Mouse (Mus musculus): ENCODE results near the gene Ggt7. TPM values are rescaled to one million over a fixed set of nuclear protein-coding genes. Genes with fewer than 3 reads are reported as not detected.

Ggt7 gene
- 10.6 and 11.3 TPM in 2 replicates for polyA plus RNA-seq (2014; fragmentation: Nextera tagmentation; extraction: Ambion mirVana)

GRCm38 (mm10) chr2:155517455-155518423, at the start of gene Ggt7, which contains the start of gene Acss2:
Gene Ggt7, minus strand, starts transcription at chr2:155518237.
Gene Acss2, plus strand, starts transcription at chr2:155517948.
- Histone ChIP-seq H3K27ac (ENCODE audit: low read depth, low read length) (no peak within 1 kb of the TSS), H3K9me3 (ENCODE audit: control insufficient read depth, low read length) (no peaks in the 10 kb centered on the region), H3K36me3 (ENCODE audit: control insufficient read depth, insufficient read depth, low read length) (no peaks in the 10 kb centered on the region), H3K9ac (ENCODE audit: low read length) (peak within 1 kb of the TSS; percentile 68), H3K4me2 (ENCODE audit: low read depth, low read length, severe bottlenecking) (peak within 1 kb of the TSS; percentile 79), H3K27me3 (ENCODE audit: control insufficient read depth, insufficient read depth, low read length) (no peaks in the 10 kb centered on the region; the same call in 1 of the 2 replicates), H3K4me3 (ENCODE audit: low read depth, low read length) (peak within 1 kb of the TSS; percentile 56), H3K4me1 (replicated peaks; ENCODE audit: control insufficient read depth, insufficient read depth, low read length) (peaks cover 2% of the 10 kb centered on the region; the same call in 1 of the 2 replicates)
- 4% methylated on average over 70 of the region's 70 CpGs for WGBS
- ATAC-seq (replicated peaks; ENCODE audit: low FRiP score) (peak; percentile 98), DNase-seq (ENCODE audit: low spot score) (peak; percentile 98)

GRCm38 (mm10) chr2:155567751-155568150, 49.7 kb upstream of the Ggt7 start:
- Histone ChIP-seq H3K27me3 (ENCODE audit: control insufficient read depth, insufficient read depth, low read length) (no peaks in the 10 kb centered on the region), H3K4me1 (replicated peaks; ENCODE audit: control insufficient read depth, insufficient read depth, low read length) (peaks cover 7% of the 10 kb centered on the region; the same call in 1 of the 2 replicates), H3K9me3 (ENCODE audit: control insufficient read depth, low read length) (no peaks in the 10 kb centered on the region), H3K4me2 (ENCODE audit: low read depth, low read length, severe bottlenecking) (no peak overlapping the region), H3K9ac (ENCODE audit: low read length) (no peak overlapping the region), H3K36me3 (ENCODE audit: control insufficient read depth, insufficient read depth, low read length) (no peaks in the 10 kb centered on the region), H3K4me3 (ENCODE audit: low read depth, low read length) (no peak overlapping the region), H3K27ac (ENCODE audit: low read depth, low read length) (no peak overlapping the region)
- WGBS = 91% methylated on average over 5 of the region's 5 CpGs
- no peak for DNase-seq (ENCODE audit: low spot score)
- ATAC-seq (replicated peaks; ENCODE audit: low FRiP score) = no peak

GRCm38 (mm10) chr2:155562934-155563333, 44.9 kb upstream of the Ggt7 start:
- H3K9ac ChIP-seq (ENCODE audit: low read length) = no peak overlapping the region

GRCm38 (mm10) chr2:155562209-155562608, 44.2 kb upstream of the Ggt7 start:
- no peak for ATAC-seq (replicated peaks; ENCODE audit: low FRiP score)
- Histone ChIP-seq H3K9ac (ENCODE audit: low read length) (no peak overlapping the region), H3K4me2 (ENCODE audit: low read depth, low read length, severe bottlenecking) (no peak overlapping the region), H3K27ac (ENCODE audit: low read depth, low read length) (no peak overlapping the region), H3K4me3 (ENCODE audit: low read depth, low read length) (no peak overlapping the region), H3K27me3 (ENCODE audit: control insufficient read depth, insufficient read depth, low read length) (no peaks in the 10 kb centered on the region), H3K36me3 (ENCODE audit: control insufficient read depth, insufficient read depth, low read length) (no peaks in the 10 kb centered on the region), H3K4me1 (replicated peaks; ENCODE audit: control insufficient read depth, insufficient read depth, low read length) (no peaks in the 10 kb centered on the region), H3K9me3 (ENCODE audit: control insufficient read depth, low read length) (no peaks in the 10 kb centered on the region)
- WGBS = 52% methylated on average over 1 of the region's 1 CpGs
- no peak for DNase-seq (ENCODE audit: low spot score)

More at GRCm38 (mm10) chr2:155562934-155563333, 44.9 kb upstream of the Ggt7 start:
- Histone ChIP-seq H3K4me3 (ENCODE audit: low read depth, low read length) (no peak overlapping the region), H3K36me3 (ENCODE audit: control insufficient read depth, insufficient read depth, low read length) (no peaks in the 10 kb centered on the region), H3K27me3 (ENCODE audit: control insufficient read depth, insufficient read depth, low read length) (no peaks in the 10 kb centered on the region), H3K4me1 (replicated peaks; ENCODE audit: control insufficient read depth, insufficient read depth, low read length) (no peaks in the 10 kb centered on the region), H3K9me3 (ENCODE audit: control insufficient read depth, low read length) (no peaks in the 10 kb centered on the region), H3K4me2 (ENCODE audit: low read depth, low read length, severe bottlenecking) (no peak overlapping the region), H3K27ac (ENCODE audit: low read depth, low read length) (no peak overlapping the region)
- no peak for DNase-seq (ENCODE audit: low spot score)
- WGBS = 86% methylated on average over 4 of the region's 4 CpGs
- no peak for ATAC-seq (replicated peaks; ENCODE audit: low FRiP score)

GRCm38 (mm10) chr2:155554426-155554985, 36.5 kb upstream of the Ggt7 start:
- H3K4me2 ChIP-seq (ENCODE audit: low read depth, low read length, severe bottlenecking) = no peak overlapping the region
- WGBS = 80% methylated on average over 2 of the region's 2 CpGs
- no peaks in the 10 kb centered on the region for H3K36me3 ChIP-seq (ENCODE audit: control insufficient read depth, insufficient read depth, low read length)
- no peaks in the 10 kb centered on the region for H3K27me3 ChIP-seq (ENCODE audit: control insufficient read depth, insufficient read depth, low read length)
- H3K9me3 ChIP-seq (ENCODE audit: control insufficient read depth, low read length) = no peaks in the 10 kb centered on the region
- DNase-seq (ENCODE audit: low spot score) (no peak), ATAC-seq (replicated peaks; ENCODE audit: low FRiP score) (no peak)
- no peaks in the 10 kb centered on the region for H3K4me1 ChIP-seq (replicated peaks; ENCODE audit: control insufficient read depth, insufficient read depth, low read length)
- H3K4me3 ChIP-seq (ENCODE audit: low read depth, low read length) = no peak overlapping the region
- H3K27ac ChIP-seq (ENCODE audit: low read depth, low read length) = no peak overlapping the region
- H3K9ac ChIP-seq (ENCODE audit: low read length) = no peak overlapping the region

- no peaks in the 10 kb centered on the region for H3K9me3 ChIP-seq (ENCODE audit: control insufficient read depth, low read length)
These were observed 34.9 kb upstream of the Ggt7 start for GRCm38 (mm10) chr2:155552949-155553354.

GRCm38 (mm10) chr2:155552336-155552735, 34.3 kb upstream of the Ggt7 start:
- Histone ChIP-seq H3K36me3 (ENCODE audit: control insufficient read depth, insufficient read depth, low read length) (no peaks in the 10 kb centered on the region), H3K9me3 (ENCODE audit: control insufficient read depth, low read length) (no peaks in the 10 kb centered on the region), H3K4me1 (replicated peaks; ENCODE audit: control insufficient read depth, insufficient read depth, low read length) (no peaks in the 10 kb centered on the region), H3K27ac (ENCODE audit: low read depth, low read length) (no peak overlapping the region), H3K9ac (ENCODE audit: low read length) (no peak overlapping the region), H3K27me3 (ENCODE audit: control insufficient read depth, insufficient read depth, low read length) (no peaks in the 10 kb centered on the region), H3K4me3 (ENCODE audit: low read depth, low read length) (no peak overlapping the region), H3K4me2 (ENCODE audit: low read depth, low read length, severe bottlenecking) (no peak overlapping the region)
- DNase-seq (ENCODE audit: low spot score) (no peak), ATAC-seq (replicated peaks; ENCODE audit: low FRiP score) (no peak)

More at GRCm38 (mm10) chr2:155552949-155553354, 34.9 kb upstream of the Ggt7 start:
- Histone ChIP-seq H3K4me1 (replicated peaks; ENCODE audit: control insufficient read depth, insufficient read depth, low read length) (no peaks in the 10 kb centered on the region), H3K36me3 (ENCODE audit: control insufficient read depth, insufficient read depth, low read length) (no peaks in the 10 kb centered on the region), H3K27ac (ENCODE audit: low read depth, low read length) (no peak overlapping the region), H3K4me2 (ENCODE audit: low read depth, low read length, severe bottlenecking) (no peak overlapping the region), H3K4me3 (ENCODE audit: low read depth, low read length) (no peak overlapping the region), H3K9ac (ENCODE audit: low read length) (no peak overlapping the region), H3K27me3 (ENCODE audit: control insufficient read depth, insufficient read depth, low read length) (no peaks in the 10 kb centered on the region)
- ATAC-seq (replicated peaks; ENCODE audit: low FRiP score) (no peak), DNase-seq (ENCODE audit: low spot score) (no peak)

- no peaks in the 10 kb centered on the region for H3K36me3 ChIP-seq (ENCODE audit: control insufficient read depth, insufficient read depth, low read length)
- 81% methylated on average over 1 of the region's 1 CpGs for WGBS
- H3K27ac ChIP-seq (ENCODE audit: low read depth, low read length) = no peak overlapping the region
- ATAC-seq (replicated peaks; ENCODE audit: low FRiP score) (no peak), DNase-seq (ENCODE audit: low spot score) (no peak)
- no peak overlapping the region for H3K9ac ChIP-seq (ENCODE audit: low read length)
- no peak overlapping the region for H3K4me2 ChIP-seq (ENCODE audit: low read depth, low read length, severe bottlenecking)
- no peaks in the 10 kb centered on the region for H3K9me3 ChIP-seq (ENCODE audit: control insufficient read depth, low read length)
- H3K27me3 ChIP-seq (ENCODE audit: control insufficient read depth, insufficient read depth, low read length) = no peaks in the 10 kb centered on the region
- no peak overlapping the region for H3K4me3 ChIP-seq (ENCODE audit: low read depth, low read length)
- H3K4me1 ChIP-seq (replicated peaks; ENCODE audit: control insufficient read depth, insufficient read depth, low read length) = no peaks in the 10 kb centered on the region
These were observed 28.9 kb upstream of the Ggt7 start for GRCm38 (mm10) chr2:155546955-155547354.
